Mouse (Mus musculus) limb, embryonic 11.5 days (tissue): ENCODE results near the gene Ptges. TPM values are rescaled to one million over a fixed set of nuclear protein-coding genes. Genes with fewer than 3 reads are reported as not detected.

Experiments
- ATAC-seq: fragments of 200-750 bp; cut with Nextera tagmentation; 2 replicates; pipeline ENCODE4 v1.8.0; 2017; ENCODE audit warnings: low read depth; ENCODE audit not compliant: insufficient number of reproducible peaks, low FRiP score, low TSS enrichment
- DNase-seq: peaks from one replicate; pipeline ENCODE4 v3.0.0-alpha.2; 2015; ENCODE audit warnings: low spot score
- H3K27ac ChIP-seq: fragments of 300-500 bp; sonication (generic); replicated peaks from 2 replicates; pipeline ENCODE4 v1.5.1; 2014; ENCODE audit warnings: low read depth, mild to moderate bottlenecking, low read length
- H3K27me3 ChIP-seq: fragments of 300-500 bp; sonication (generic); 2 replicates; pipeline ENCODE4 v1.6.1; 2014; ENCODE audit warnings: mild to moderate bottlenecking, low read length, mixed read lengths; ENCODE audit not compliant: control insufficient read depth, insufficient read depth
- H3K36me3 ChIP-seq: fragments of 300-500 bp; sonication (generic); 2 replicates; pipeline ENCODE4 v1.6.1; 2014; ENCODE audit warnings: mild to moderate bottlenecking, low read length, moderate library complexity, mixed read lengths; ENCODE audit not compliant: control insufficient read depth, insufficient read depth
- H3K4me1 ChIP-seq: fragments of 300-500 bp; sonication (generic); 2 replicates; pipeline ENCODE4 v1.6.1; 2014; ENCODE audit warnings: low read length, mixed read lengths; ENCODE audit not compliant: control insufficient read depth, insufficient read depth
- H3K4me2 ChIP-seq: fragments of 300-500 bp; sonication (generic); 2 replicates; pipeline ENCODE4 v1.6.1; 2014; ENCODE audit warnings: low read depth, mild to moderate bottlenecking, moderate library complexity; ENCODE audit not compliant: severe bottlenecking
- H3K4me3 ChIP-seq: fragments of 300-500 bp; sonication (generic); 2 replicates; pipeline ENCODE4 v1.5.1; 2014; ENCODE audit warnings: low read depth, low read length
- H3K9ac ChIP-seq: fragments of 300-500 bp; sonication (generic); 2 replicates; pipeline ENCODE4 v1.6.1; 2014; ENCODE audit warnings: mild to moderate bottlenecking, low read length
- H3K9me3 ChIP-seq: fragments of 300-500 bp; sonication (generic); 2 replicates; pipeline ENCODE4 v1.6.1; 2016; ENCODE audit warnings: low read length; ENCODE audit not compliant: control insufficient read depth
- WGBS: fragments of 180-500 bp; shearing (Covaris S2); extraction: QIAGEN DNeasy Blood & Tissue Kit; methylation state at CpG from one replicate; pipeline ENCODE4 v1.1.7; 2014; 5-methylcytosine and 5-hydroxymethylcytosine counted together
- polyA plus RNA-seq: library from polyadenylated mRNA; unstranded; fragments of >200 nt; fragmentation: Nextera tagmentation; extraction: Ambion mirVana; gene quantifications from 2 replicates; pipeline ENCODE4 v1.2.1, GENCODE M21; 2014

Ptges gene
- 7.9 and 10.3 TPM in 2 replicates for polyA plus RNA-seq

DNA sequence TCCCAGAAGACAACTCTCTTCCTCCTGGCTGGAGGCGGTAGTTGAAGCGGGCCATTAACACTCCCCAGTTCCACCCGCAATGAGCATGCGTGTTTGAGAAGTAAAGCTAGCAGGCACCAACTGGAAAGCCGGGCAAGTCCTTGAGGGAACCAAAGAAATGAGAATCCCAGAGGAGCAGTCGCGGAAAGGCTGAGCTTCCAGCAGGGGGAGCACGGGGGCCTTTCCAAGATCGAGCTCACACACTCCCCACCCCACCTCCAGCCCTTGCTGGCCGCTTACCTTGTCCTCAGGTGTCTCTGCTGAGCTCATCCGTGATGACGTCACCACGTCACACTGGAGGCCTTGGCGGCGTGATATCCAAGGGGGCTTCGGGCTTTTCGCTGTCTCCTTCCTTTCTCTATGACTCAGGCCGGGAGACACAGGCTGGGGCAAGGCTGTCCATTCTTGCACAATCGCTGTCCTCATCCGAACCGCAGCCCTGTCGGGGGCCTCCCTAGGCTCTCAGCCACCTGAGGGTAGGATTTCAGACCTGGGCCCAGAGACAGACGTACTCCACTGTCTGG, at the start of gene Ptges:
TSS of gene Ptges (minus strand) at position 381 of the 563 bp plus-strand sequence.
- Histone ChIP-seq H3K9ac (no peak within 1 kb of the TSS), H3K4me3 (no peak within 1 kb of the TSS), H3K9me3 (no peaks in the 10 kb centered on the region), H3K4me1 (no peaks in the 10 kb centered on the region), H3K36me3 (no peaks in the 10 kb centered on the region), H3K4me2 (peak within 1 kb of the TSS; percentile 42), H3K27me3 (no peaks in the 10 kb centered on the region), H3K27ac (no peak within 1 kb of the TSS)
- DNase-seq (peak; percentile 83), ATAC-seq (no peak)
- whole genome bisulfite sequencing = 3% methylated on average over 23 of the region's 23 CpGs

DNA sequence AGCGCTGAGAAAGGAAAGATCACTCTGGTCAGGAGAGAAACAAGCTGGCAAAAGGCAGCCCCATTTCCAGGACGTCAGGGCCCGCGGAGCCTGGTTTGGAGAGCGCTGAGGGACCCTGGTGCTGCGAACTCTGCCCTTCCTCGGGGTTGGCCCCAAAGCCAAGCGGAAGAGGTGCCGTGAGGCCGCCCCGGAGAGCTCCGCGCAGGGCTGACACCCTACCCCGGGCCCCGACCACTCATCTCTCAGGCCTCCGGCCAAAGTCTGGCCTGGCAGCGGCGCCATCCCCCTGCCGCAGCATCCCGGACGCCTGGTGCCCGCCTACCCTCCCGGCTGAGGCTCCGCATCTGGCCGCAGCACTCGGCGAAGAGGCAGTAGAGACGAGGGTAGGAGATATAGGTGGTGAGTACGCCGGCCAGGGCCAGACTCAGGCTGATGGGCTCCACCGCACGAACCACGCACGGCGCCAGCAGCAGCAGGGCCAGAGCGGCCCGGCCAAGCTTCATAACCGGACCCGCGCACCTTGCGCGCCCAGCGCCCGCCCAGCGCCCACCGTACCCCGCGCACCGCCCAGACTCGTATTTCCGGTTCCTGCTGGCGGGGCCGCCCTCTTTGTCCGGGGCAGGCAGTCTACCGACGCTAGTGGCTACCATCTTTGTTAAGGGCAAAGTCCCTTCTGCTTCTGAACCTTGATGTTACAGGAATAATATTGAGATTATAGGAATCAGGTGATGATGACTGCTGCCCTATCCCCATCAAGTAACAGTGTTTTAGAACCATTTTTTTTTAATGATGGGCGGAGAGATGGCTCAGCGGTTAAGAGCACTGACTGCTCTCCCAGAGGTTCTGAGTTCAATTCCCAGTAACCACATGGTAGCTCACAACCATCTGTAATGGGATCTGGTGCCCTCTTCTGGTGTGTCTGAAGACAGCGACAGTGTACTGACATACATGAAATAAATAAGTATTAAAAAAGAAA, 38.0 kb upstream of the Ptges start, which contains the start of gene Tor1a:
TSS of gene Tor1a (minus strand) at position 582 of the 976 bp plus-strand sequence.
- H3K4me2 ChIP-seq = peak within 1 kb of the TSS; percentile 89

DNA sequence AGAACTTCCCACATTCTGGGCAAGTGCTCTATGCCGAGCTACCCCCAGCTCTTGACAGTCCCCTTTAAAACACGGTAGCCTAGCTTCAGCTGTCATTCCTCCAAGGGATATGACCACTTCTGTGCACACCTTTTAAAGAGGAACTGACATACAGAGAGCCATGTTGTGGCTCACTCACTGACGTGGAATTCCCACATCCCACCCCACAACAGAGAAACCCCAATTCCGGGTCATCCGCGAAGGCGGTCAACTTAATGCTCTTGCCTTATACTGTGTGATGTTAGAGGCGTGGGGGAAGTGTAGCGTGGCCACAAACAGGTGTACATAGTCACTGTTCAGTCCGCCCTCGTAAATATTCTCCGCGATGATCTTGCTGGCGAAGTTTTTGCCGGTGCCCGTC, 37.2 kb upstream of the Ptges start:
- Histone ChIP-seq H3K27ac (no peak overlapping the region), H3K4me1 (peaks cover 8% of the 10 kb centered on the region), H3K9ac (peak overlapping the region; percentile 89), H3K4me2 (peak overlapping the region; percentile 89), H3K27me3 (no peaks in the 10 kb centered on the region), H3K4me3 (peak overlapping the region; percentile 98), H3K9me3 (no peaks in the 10 kb centered on the region), H3K36me3 (peaks cover 15% of the 10 kb centered on the region)
- DNase-seq = no peak
- WGBS = 27% methylated on average over 16 of the region's 16 CpGs
- no peak for ATAC-seq

More for the DNA sequence above, 38.0 kb upstream of the Ptges start, which contains the start of gene Tor1a:
- Histone ChIP-seq H3K4me3 (peak within 1 kb of the TSS; percentile 98), H3K27me3 (no peaks in the 10 kb centered on the region), H3K4me1 (peaks cover 8% of the 10 kb centered on the region), H3K9me3 (no peaks in the 10 kb centered on the region), H3K9ac (peak within 1 kb of the TSS; percentile 89), H3K27ac (no peak within 1 kb of the TSS; the same call in 1 of the 2 replicates), H3K36me3 (peaks cover 15% of the 10 kb centered on the region)
- ATAC-seq = peak; percentile 88
- peak; percentile 92 for DNase-seq
- 2% methylated on average over 59 of the region's 59 CpGs for WGBS

DNA sequence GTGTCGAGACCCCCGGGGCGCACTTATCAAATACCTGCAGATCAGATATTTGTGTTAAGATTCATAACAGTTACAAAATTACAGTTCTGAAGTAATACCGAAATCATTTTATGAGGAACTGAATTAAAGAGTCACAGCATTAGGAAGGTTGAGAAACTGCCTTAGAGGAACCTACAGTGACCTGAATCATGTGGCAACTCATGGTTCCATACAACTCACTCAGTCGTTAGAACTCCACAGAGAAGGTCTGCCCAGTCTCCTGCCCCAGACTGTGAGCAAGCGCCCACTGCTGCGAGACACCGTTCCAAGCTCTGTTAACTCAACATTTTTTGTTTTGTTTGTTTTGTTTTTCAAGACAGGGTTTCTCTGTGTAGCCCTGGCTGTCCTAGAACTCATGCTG, 36.0 kb upstream of the Ptges start:
- DNase-seq (no peak), ATAC-seq (no peak)
- H3K4me2 ChIP-seq = no peak overlapping the region
- H3K4me3 ChIP-seq = no peak overlapping the region
- peaks cover 8% of the 10 kb centered on the region for H3K4me1 ChIP-seq
- no peaks in the 10 kb centered on the region for H3K27me3 ChIP-seq
- H3K9me3 ChIP-seq = no peaks in the 10 kb centered on the region
- no peak overlapping the region for H3K27ac ChIP-seq
- WGBS = 96% methylated on average over 8 of the region's 8 CpGs
- H3K36me3 ChIP-seq = peaks cover 26% of the 10 kb centered on the region
- no peak overlapping the region for H3K9ac ChIP-seq

DNA sequence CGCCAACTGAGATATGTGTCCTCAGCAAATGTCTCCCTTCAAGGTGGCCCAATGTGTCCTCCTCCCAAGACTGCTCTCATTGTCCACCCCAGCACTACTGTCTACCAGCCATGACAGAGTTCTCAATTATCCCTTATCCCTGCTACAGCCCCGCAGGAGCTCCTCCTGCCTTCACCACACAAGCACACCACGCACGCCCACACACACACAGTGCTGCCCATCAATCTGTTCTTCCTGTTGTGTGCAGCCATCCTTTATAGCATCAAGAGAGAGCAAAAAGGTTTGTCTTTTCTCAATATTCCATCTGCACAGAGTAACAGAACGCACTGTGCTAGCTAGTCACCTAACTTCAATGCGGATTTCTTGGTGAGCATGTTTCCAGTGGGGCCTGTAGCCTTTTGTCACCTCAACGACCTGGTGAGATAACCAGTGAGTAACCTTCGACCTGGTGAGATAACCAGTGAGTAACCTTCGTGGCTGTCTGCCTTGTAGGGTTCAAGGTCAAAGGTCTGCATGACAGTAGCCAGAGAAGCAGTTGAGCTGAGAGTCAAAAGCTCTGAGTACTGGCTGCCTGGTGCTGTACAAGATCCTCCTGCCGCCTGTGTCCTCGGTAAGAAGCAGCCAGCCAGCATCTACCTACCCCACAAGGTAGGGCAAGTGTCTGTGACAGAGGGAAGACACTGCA, 33.0 kb upstream of the Ptges start:
- Histone ChIP-seq H3K4me2 (no peak overlapping the region), H3K9ac (no peak overlapping the region), H3K9me3 (no peaks in the 10 kb centered on the region), H3K27me3 (no peaks in the 10 kb centered on the region), H3K36me3 (peaks cover 39% of the 10 kb centered on the region), H3K27ac (no peak overlapping the region), H3K4me3 (no peak overlapping the region), H3K4me1 (peaks cover 8% of the 10 kb centered on the region)
- DNase-seq (no peak), ATAC-seq (no peak)
- 89% methylated on average over 11 of the region's 11 CpGs for WGBS

DNA sequence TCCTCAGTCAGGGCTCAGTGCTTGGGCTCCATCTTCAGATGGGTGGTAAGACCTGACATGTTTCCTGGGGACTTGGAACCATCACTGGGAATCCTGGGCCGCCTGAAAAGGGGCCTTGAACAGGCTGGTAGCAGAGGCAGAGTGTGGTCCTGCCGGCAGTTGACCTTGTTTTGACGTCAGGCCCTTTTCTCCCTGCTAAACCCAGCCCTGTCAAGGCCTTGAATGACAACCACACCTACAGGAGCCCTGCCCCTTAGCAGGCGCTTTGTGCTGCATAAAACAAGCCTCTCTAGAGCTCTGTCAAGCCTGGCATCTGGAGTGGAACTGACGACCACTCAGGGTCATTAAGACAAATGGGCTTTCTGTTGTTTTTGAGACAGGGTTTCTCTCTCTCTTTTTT, 30.2 kb upstream of the Ptges start:
- DNase-seq (no peak), ATAC-seq (no peak)
- Histone ChIP-seq H3K9me3 (no peaks in the 10 kb centered on the region), H3K4me2 (no peak overlapping the region), H3K4me1 (no peaks in the 10 kb centered on the region), H3K4me3 (no peak overlapping the region), H3K9ac (no peak overlapping the region), H3K36me3 (peaks cover 52% of the 10 kb centered on the region), H3K27ac (no peak overlapping the region), H3K27me3 (no peaks in the 10 kb centered on the region)
- 55% methylated on average over 5 of the region's 5 CpGs for WGBS

DNA sequence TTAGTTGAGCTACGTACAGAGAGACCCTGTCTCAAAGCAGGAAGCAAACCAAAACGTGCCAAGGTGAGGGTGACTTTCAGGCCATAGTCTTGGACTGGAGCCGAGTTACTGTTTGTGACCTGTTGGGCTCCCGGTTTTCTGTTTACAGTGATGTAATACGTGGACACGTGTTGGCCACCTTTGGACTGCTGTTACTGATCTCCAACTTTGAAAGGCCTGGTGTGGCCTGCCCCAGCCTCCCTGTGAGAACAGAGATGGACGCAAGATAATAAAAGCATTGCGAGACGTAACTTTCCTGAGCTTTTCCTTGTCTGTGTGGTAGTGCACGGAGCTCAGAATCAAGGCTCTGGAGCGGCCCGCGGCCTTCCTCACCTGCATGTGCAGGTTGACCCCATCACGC, 29.1 kb upstream of the Ptges start:
- H3K4me2 ChIP-seq = no peak overlapping the region
- no peaks in the 10 kb centered on the region for H3K9me3 ChIP-seq
- DNase-seq (no peak), ATAC-seq (no peak)
- 91% methylated on average over 14 of the region's 14 CpGs for WGBS
- H3K4me1 ChIP-seq = peaks cover 5% of the 10 kb centered on the region
- H3K9ac ChIP-seq = no peak overlapping the region
- no peak overlapping the region for H3K4me3 ChIP-seq
- peaks cover 50% of the 10 kb centered on the region for H3K36me3 ChIP-seq
- no peaks in the 10 kb centered on the region for H3K27me3 ChIP-seq
- H3K27ac ChIP-seq = no peak overlapping the region

DNA sequence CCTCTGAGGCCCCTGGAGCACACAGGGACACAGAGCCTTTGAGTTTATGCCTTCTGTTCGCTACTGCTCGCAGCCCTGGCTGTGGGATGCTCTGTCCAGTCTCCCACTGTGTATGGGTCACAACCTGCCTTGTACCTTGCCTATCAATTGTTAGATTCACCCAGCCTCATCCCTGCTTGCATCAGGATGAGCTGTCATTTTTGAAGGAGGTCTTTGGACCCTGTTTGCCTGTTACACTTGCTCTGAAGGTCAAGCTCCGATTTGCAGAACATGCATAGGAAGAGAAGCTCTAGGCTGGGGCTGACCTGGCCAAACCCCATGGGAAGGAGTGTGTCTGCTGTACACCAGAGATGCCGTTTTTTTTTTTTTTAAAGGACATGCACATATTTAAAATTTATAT, 27.8 kb upstream of the Ptges start:
- WGBS = 85% methylated on average over 4 of the region's 4 CpGs
- no peak overlapping the region for H3K4me3 ChIP-seq
- no peak overlapping the region for H3K9ac ChIP-seq
- H3K4me2 ChIP-seq = no peak overlapping the region
- H3K27ac ChIP-seq = no peak overlapping the region
- no peaks in the 10 kb centered on the region for H3K27me3 ChIP-seq
- peaks cover 40% of the 10 kb centered on the region for H3K36me3 ChIP-seq
- DNase-seq = no peak
- H3K9me3 ChIP-seq = no peaks in the 10 kb centered on the region
- H3K4me1 ChIP-seq = peaks cover 8% of the 10 kb centered on the region
- ATAC-seq = no peak
